Mouse (Mus musculus) cerebellum, adult 11 months (tissue): Measurements from ENCODE around the gene Acan.

Experiments used
- DNase-seq: peaks from one replicate; pipeline ENCODE4 v3.0.0; 2022

Acan gene

GRCm38 (mm10) chr7:79053383-79053889 is at the start of gene Acan:
TSS of gene Acan (plus strand) at chr7:79053483.
- no peak for DNase-seq

- no peak for DNase-seq
Measured at GRCm38 (mm10) chr7:79021293-79021905, 31.9 kb upstream of the Acan start.

GRCm38 (mm10) chr7:79029138-79029537 is 24.1 kb upstream of the Acan start:
- DNase-seq = no peak

- no peak for DNase-seq
Measured at GRCm38 (mm10) chr7:79033745-79034144, 19.5 kb upstream of the Acan start.

GRCm38 (mm10) chr7:79034521-79034920 is 18.8 kb upstream of the Acan start:
- DNase-seq = no peak

- DNase-seq = no peak
Measured at GRCm38 (mm10) chr7:79052081-79052480, 1.2 kb upstream of the Acan start.

- DNase-seq = no peak
Measured at GRCm38 (mm10) chr7:79052521-79053382, 531 bp upstream of the Acan start.

- no peak for DNase-seq
Measured at GRCm38 (mm10) chr7:79054111-79054510, 828 bp downstream of the Acan start.

- DNase-seq = no peak
Measured at GRCm38 (mm10) chr7:79058546-79058945, 5.3 kb downstream of the Acan start.

GRCm38 (mm10) chr7:79067466-79067865 is 14.2 kb downstream of the Acan start:
- no peak for DNase-seq

- no peak for DNase-seq
Measured at GRCm38 (mm10) chr7:79068231-79068630, 14.9 kb downstream of the Acan start.

GRCm38 (mm10) chr7:79079212-79079611 is 25.9 kb downstream of the Acan start:
- no peak for DNase-seq

- peak; percentile 12 for DNase-seq
Measured at GRCm38 (mm10) chr7:79080572-79081399, 27.5 kb downstream of the Acan start.

- peak; percentile 6 for DNase-seq
Measured at GRCm38 (mm10) chr7:79089111-79089510, 35.8 kb downstream of the Acan start.

- no peak for DNase-seq
Measured at GRCm38 (mm10) chr7:79096492-79096891, 43.2 kb downstream of the Acan start.

GRCm38 (mm10) chr7:79113848-79114247 is 60.6 kb downstream of the Acan start:
- DNase-seq = no peak

GRCm38 (mm10) chr7:79123465-79123864 is 70.2 kb downstream of the Acan start:
- no peak for DNase-seq

GRCm38 (mm10) chr7:79129883-79130282 is 76.6 kb downstream of the Acan start:
- no peak for DNase-seq

GRCm38 (mm10) chr7:79130385-79130784 is 77.1 kb downstream of the Acan start:
- no peak for DNase-seq

GRCm38 (mm10) chr7:79130843-79131444 is 77.7 kb downstream of the Acan start, which contains the start of gene Hapln3:
TSS of gene Hapln3 (minus strand) at chr7:79131018.
- no peak for DNase-seq

- DNase-seq = no peak
Measured at GRCm38 (mm10) chr7:79133391-79133790, 80.1 kb downstream of the Acan start.

- no peak for DNase-seq
Measured at GRCm38 (mm10) chr7:79139328-79139824, 86.1 kb downstream of the Acan start.
